Mouse (Mus musculus) heart, postnatal 0 days (tissue): ENCODE data around the gene Rd3l. TPM values are rescaled to one million over a fixed set of nuclear protein-coding genes. Genes with fewer than 3 reads are reported as not detected.
A peak's percentile ranks its signal among the peaks of the same experiment; 100 is the strongest.
"Not testable (repeated sequence)": the region's sequence is repeated elsewhere in the genome, so short reads cannot be mapped to it uniquely, and the experiment has no call there.

Experiments used
- ATAC-seq: fragments of 200-750 bp; cut with Nextera tagmentation; 2 replicates; pipeline ENCODE4 v1.8.0; 2017; ENCODE audit warnings: low read depth, moderate number of reproducible peaks, moderate library complexity; ENCODE audit not compliant: insufficient read depth
- DNase-seq: peaks from one replicate; pipeline ENCODE4 v3.0.0-alpha.2; 2016; ENCODE audit warnings: low spot score
- H3K27ac ChIP-seq: fragments of 300-500 bp; sonication (generic); 2 replicates; pipeline ENCODE4 v1.5.1; 2014; ENCODE audit warnings: low read depth, mild to moderate bottlenecking
- H3K27me3 ChIP-seq: fragments of 300-500 bp; sonication (generic); 2 replicates; pipeline ENCODE4 v1.6.1; 2014; ENCODE audit warnings: low read length, mixed read lengths; ENCODE audit not compliant: control insufficient read depth, insufficient read depth
- H3K36me3 ChIP-seq: fragments of 300-500 bp; sonication (generic); replicated peaks from 2 replicates; pipeline ENCODE4 v1.6.1; 2014; ENCODE audit warnings: low read length, mixed read lengths; ENCODE audit not compliant: control insufficient read depth, insufficient read depth
- H3K4me1 ChIP-seq: fragments of 300-500 bp; sonication (generic); 2 replicates; pipeline ENCODE4 v1.6.1; 2014; ENCODE audit warnings: antibody characterized with exemption; ENCODE audit not compliant: control insufficient read depth, insufficient read depth
- H3K4me2 ChIP-seq: fragments of 300-500 bp; sonication (generic); 2 replicates; pipeline ENCODE4 v1.6.1; 2014; ENCODE audit warnings: low read depth, mild to moderate bottlenecking, low read length, moderate library complexity
- H3K4me3 ChIP-seq: fragments of 300-500 bp; sonication (generic); 2 replicates; pipeline ENCODE4 v1.5.1; 2014; ENCODE audit warnings: low read depth, low read length
- H3K9ac ChIP-seq: fragments of 300-500 bp; sonication (generic); replicated peaks from 2 replicates; pipeline ENCODE4 v1.6.1; 2014; ENCODE audit warnings: low read depth, low read length, mixed read lengths
- H3K9me3 ChIP-seq: fragments of 300-500 bp; sonication (generic); replicated peaks from 2 replicates; pipeline ENCODE4 v1.6.1; 2016; ENCODE audit warnings: low read length; ENCODE audit not compliant: control insufficient read depth
- CTCF ChIP-seq: IDR thresholded peaks from 2 replicates; pipeline ENCODE4 v1.5.1; 2016; ENCODE audit warnings: antibody characterized with exemption, control low read depth, low read depth
- EP300 ChIP-seq: IDR thresholded peaks from 2 replicates; pipeline ENCODE4 v1.6.1; 2016; ENCODE audit warnings: antibody characterized with exemption, low read depth
- WGBS: fragments of 180-500 bp; shearing (Covaris S2); extraction: QIAGEN DNeasy Blood & Tissue Kit; methylation state at CpG from one replicate; pipeline ENCODE4 v1.1.7; 2014; 5-methylcytosine and 5-hydroxymethylcytosine counted together
- polyA plus RNA-seq: library from polyadenylated mRNA; unstranded; fragments of >200 nt; fragmentation: Nextera tagmentation; extraction: Ambion mirVana; gene quantifications from 2 replicates; pipeline ENCODE4 v1.2.1, GENCODE M21; 2015
- total RNA-seq: library from RNA; depleted of rRNA; stranded (reverse); fragments of >200 nt; gene quantifications from 2 replicates; pipeline ENCODE4 v1.2.3, GENCODE M21; 2014; ENCODE audit warnings: low replicate concordance

Gene Rd3l
- total and polyA plus RNA-seq, 2 experiments from 2014 or later, result 0.77 TPM; not detected in 1

DNA sequence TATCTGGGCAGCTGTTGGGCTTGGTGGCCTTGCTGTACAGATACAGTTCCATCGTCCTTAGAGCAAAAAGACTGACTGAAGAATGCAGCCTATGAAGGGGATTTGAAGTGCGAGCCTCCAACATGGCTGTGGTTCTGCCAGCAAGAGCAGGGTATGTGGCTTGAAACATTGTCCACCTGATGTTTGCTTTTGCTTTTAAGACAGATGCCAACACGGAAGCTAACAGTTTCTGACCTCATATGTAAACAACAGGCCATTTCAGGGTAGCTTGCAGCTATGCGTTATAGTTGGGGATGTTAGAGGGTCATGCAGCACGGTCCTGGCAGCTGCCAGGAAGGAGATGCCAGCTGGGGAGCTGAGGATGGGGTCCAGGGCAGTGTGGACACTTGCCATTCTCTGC lies 30.6 kb downstream of the Rd3l start:
- Histone ChIP-seq H3K9ac (no peak overlapping the region), H3K27ac (no peak overlapping the region), H3K4me1 (peaks cover 5% of the 10 kb centered on the region), H3K4me3 (no peak overlapping the region), H3K27me3 (no peaks in the 10 kb centered on the region), H3K36me3 (no peaks in the 10 kb centered on the region), H3K9me3 (no peaks in the 10 kb centered on the region), H3K4me2 (no peak overlapping the region)
- DNase-seq (no peak), ATAC-seq (no peak)
- TF ChIP-seq EP300 (no peak), CTCF (no peak)
- WGBS, result 63% methylated on average over 5 of the region's 5 CpGs

DNA sequence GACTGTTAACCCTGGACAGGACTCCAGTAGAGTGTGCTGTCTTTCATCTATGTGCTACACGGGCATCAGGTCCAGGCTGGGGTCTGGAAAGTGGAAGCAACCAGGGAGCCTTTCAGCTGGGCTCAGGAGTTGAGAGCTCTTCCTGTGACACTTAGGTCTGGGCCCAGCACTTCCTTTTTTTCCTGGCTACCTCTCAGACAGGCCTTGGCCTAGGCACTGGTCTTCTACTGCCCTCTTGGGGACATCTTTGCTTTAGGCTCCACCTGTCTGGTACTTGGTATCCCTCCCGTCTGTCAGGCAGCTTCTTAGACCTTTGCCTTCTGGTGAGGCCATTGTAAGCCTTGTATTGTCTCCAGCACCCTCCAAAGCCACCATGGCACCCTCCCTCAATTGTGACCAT lies 34.4 kb downstream of the Rd3l start:
- H3K27ac ChIP-seq, result peak overlapping the region; percentile 93
- H3K9me3 ChIP-seq, result no peaks in the 10 kb centered on the region
- no peak overlapping the region for H3K4me2 ChIP-seq
- whole genome bisulfite sequencing, result 21% methylated on average over 2 of the region's 2 CpGs
- TF ChIP-seq EP300, result no peak
- TF ChIP-seq CTCF, result peak; percentile 84
- H3K27me3 ChIP-seq, result no peaks in the 10 kb centered on the region
- ATAC-seq (peak; percentile 54), DNase-seq (peak; percentile 87)
- no peak overlapping the region for H3K4me3 ChIP-seq
- H3K4me1 ChIP-seq, result peaks cover 14% of the 10 kb centered on the region
- H3K9ac ChIP-seq, result no peak overlapping the region
- no peaks in the 10 kb centered on the region for H3K36me3 ChIP-seq

DNA sequence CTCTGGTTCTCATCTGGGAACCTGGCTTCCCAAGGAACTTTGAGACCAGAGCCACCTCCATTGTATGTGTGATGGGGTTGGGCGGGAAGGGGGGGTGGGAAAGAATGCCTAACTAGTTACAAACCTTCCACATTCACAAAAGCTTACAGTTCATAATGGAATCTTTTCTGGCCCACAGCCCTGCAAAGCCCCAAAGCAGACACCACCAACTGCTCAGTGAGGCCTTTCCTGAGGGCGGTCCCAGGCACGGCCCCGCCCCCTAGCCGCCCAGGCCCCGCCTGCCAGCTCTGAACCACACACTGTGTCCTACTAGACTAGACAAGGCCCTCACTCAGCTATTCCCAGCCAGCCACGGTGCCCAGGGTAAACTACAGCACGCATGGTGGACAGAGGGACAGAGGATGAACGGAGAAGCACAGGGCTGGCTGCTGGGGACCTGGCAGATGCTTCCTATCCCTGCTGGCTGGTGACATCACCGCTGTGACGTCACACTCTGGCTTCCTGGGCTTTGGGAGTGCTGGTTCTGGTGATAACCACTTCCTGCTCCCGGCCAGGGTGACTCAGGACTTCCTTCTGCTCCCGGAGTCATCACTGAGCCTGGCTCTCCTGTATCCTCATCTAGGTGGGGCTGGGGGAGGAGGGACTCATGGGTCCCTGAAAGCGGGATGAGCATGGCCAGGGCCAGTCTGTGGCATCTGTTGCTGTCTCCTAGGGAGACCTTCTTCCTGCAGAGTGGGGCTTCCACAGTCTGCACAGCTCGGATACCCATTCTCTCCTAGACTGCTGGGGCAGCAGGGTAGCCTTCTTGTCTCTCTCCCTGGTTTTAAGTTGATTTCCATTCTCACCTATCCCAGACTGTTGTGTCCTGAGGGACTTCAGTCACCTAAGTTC lies 35.1 kb downstream of the Rd3l start:
- Histone ChIP-seq H3K4me1 (peaks cover 14% of the 10 kb centered on the region), H3K4me2 (peak overlapping the region; percentile 1; the same call in 1 of the 2 replicates), H3K27ac (peak overlapping the region; percentile 93)
- H3K36me3 ChIP-seq, H3K9me3 ChIP-seq, H3K9ac ChIP-seq, H3K4me3 ChIP-seq, H3K27me3 ChIP-seq: not testable (repeated sequence)
- DNase-seq (peak; percentile 70), ATAC-seq (peak; percentile 58)
- WGBS, result 56% methylated on average over 8 of the region's 15 CpGs

DNA sequence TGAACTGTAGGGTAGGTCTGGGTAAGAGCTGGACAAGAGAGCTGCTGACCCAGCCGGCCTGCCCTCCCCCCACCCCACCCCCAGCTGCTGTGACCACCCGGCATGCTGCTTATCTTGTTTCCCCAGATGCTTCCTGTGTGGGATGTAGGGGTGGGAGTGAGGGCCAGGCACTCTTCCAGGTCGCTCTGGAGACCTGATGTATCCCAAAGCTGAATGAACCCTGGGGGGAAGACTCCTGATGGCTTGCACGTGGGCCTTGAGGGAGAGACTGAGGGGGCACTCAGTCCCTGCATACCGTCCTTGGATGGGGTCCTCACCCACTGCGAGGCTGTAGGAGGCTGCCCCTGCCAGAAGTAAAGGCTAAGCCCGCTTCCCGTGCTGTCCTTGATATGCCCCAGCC lies 36.0 kb downstream of the Rd3l start:
- Histone ChIP-seq H3K36me3 (no peaks in the 10 kb centered on the region), H3K4me2 (peak overlapping the region; percentile 1; the same call in 1 of the 2 replicates), H3K27ac (peak overlapping the region; percentile 93), H3K4me1 (peaks cover 14% of the 10 kb centered on the region), H3K9ac (0 out of 2 replicates have a peak overlapping the region, but pooled peaks have one; percentile 21), H3K27me3 (no peaks in the 10 kb centered on the region), H3K9me3 (no peaks in the 10 kb centered on the region), H3K4me3 (no peak overlapping the region)
- TF ChIP-seq CTCF (no peak), EP300 (peak; percentile 97)
- DNase-seq (peak; percentile 82), ATAC-seq (peak; percentile 61)
- WGBS, result 16% methylated on average over 8 of the region's 8 CpGs

DNA sequence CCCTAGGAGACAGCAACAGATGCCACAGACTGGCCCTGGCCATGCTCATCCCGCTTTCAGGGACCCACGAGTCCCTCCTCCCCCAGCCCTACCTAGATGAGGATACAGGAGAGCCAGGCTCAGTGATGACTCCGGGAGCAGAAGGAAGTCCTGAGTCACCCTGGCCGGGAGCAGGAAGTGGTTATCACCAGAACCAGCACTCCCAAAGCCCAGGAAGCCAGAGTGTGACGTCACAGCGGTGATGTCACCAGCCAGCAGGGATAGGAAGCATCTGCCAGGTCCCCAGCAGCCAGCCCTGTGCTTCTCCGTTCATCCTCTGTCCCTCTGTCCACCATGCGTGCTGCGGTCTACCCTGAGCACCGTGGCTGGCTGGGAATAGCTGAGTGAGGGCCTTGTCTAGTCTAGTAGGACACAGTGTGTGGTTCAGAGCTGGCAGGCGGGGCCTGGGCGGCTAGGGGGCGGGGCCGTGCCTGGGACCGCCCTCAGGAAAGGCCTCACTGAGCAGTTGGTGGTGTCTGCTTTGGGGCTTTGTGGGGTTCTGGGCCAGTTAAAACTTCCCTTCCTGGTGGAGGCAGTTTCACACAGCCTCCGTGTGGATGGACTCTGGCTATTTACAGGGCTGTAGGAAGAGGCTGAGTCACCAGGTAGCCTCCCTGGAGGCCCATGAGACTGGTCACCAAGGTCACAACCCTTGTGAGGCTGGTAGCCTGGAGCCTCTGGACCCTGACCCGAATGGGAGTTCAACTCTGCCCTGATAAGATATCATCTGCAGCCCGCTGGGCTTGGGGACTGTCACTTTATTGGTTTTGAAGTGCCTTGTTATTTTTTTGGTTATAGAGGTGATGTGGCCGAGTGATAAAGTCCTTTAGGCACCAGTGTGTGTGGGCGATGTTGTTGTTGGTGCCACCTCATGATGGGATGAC lies 36.8 kb downstream of the Rd3l start:
- 48% methylated on average over 14 of the region's 20 CpGs for WGBS
- DNase-seq, H3K9me3 ChIP-seq, H3K27me3 ChIP-seq, H3K36me3 ChIP-seq, H3K4me3 ChIP-seq: not testable (repeated sequence)
- H3K27ac ChIP-seq, result peak overlapping the region; percentile 93
- peak overlapping the region; percentile 25; the same call in 1 of the 2 replicates for H3K9ac ChIP-seq
- ATAC-seq, result peak; percentile 55
- H3K4me1 ChIP-seq, result peaks cover 14% of the 10 kb centered on the region
- peak overlapping the region; percentile 29 for H3K4me2 ChIP-seq
